Mouse (Mus musculus) layer of hippocampus, adult 9-10 months (tissue): ENCODE measurements at regions not wholly inside any gene's neighbourhood (a gene's known extent, or its start where the extent isn't known, plus 50 kb on each side); places are given as distances from the start of the nearest gene placed in this dataset.

Source experiments
- DNase-seq: peaks from one replicate; pipeline ENCODE4 v3.0.0; 2022; ENCODE audit warnings: low spot score

GRCm38 (mm10) chr2:117915821-117916220 is 195.9 kb upstream of the Thbs1 start:
- no peak for DNase-seq

- DNase-seq = no peak
Measured at GRCm38 (mm10) chr2:117917181-117917580, 194.5 kb upstream of the Thbs1 start.

GRCm38 (mm10) chr2:117924877-117925276 is 186.8 kb upstream of the Thbs1 start:
- DNase-seq = no peak

GRCm38 (mm10) chr2:117925412-117925811 is 186.3 kb upstream of the Thbs1 start:
- no peak for DNase-seq

- DNase-seq = no peak
Measured at GRCm38 (mm10) chr2:117928062-117928461, 183.6 kb upstream of the Thbs1 start.

GRCm38 (mm10) chr2:117929586-117929985 is 182.1 kb upstream of the Thbs1 start:
- DNase-seq = no peak

- no peak for DNase-seq
Measured at GRCm38 (mm10) chr2:117930895-117931537, 180.7 kb upstream of the Thbs1 start.

- DNase-seq = no peak
Measured at GRCm38 (mm10) chr2:117936590-117936989, 175.1 kb upstream of the Thbs1 start.

- DNase-seq = no peak
Measured at GRCm38 (mm10) chr2:117938283-117939049, 173.2 kb upstream of the Thbs1 start.

- DNase-seq = no peak
Measured at GRCm38 (mm10) chr2:117941517-117942096, 170.1 kb upstream of the Thbs1 start.

GRCm38 (mm10) chr2:117943666-117944065 is 168.0 kb upstream of the Thbs1 start:
- no peak for DNase-seq

GRCm38 (mm10) chr2:117944325-117944724 is 167.4 kb upstream of the Thbs1 start:
- no peak for DNase-seq

GRCm38 (mm10) chr2:117944942-117945341 is 166.7 kb upstream of the Thbs1 start:
- no peak for DNase-seq

GRCm38 (mm10) chr2:117950431-117951336 is 161.0 kb upstream of the Thbs1 start:
- no peak for DNase-seq

GRCm38 (mm10) chr2:117951337-117951718 is 160.3 kb upstream of the Thbs1 start:
- DNase-seq = no peak

- no peak for DNase-seq
Measured at GRCm38 (mm10) chr2:117958737-117959136, 152.9 kb upstream of the Thbs1 start.

- DNase-seq = no peak
Measured at GRCm38 (mm10) chr2:117959440-117959839, 152.2 kb upstream of the Thbs1 start.

- DNase-seq = no peak
Measured at GRCm38 (mm10) chr2:117962531-117962930, 149.1 kb upstream of the Thbs1 start.

GRCm38 (mm10) chr2:117963526-117963925 is 148.2 kb upstream of the Thbs1 start:
- DNase-seq = no peak

- DNase-seq = no peak
Measured at GRCm38 (mm10) chr2:117965758-117966157, 145.9 kb upstream of the Thbs1 start.

GRCm38 (mm10) chr2:117968731-117969130 is 142.9 kb upstream of the Thbs1 start:
- no peak for DNase-seq

- no peak for DNase-seq
Measured at GRCm38 (mm10) chr2:117970631-117971030, 141.0 kb upstream of the Thbs1 start.
